Mouse (Mus musculus) ES-Bruce4 (cell line): Measurements from ENCODE around the gene Spdl1. TPM values are rescaled to one million over a fixed set of nuclear protein-coding genes. Genes with fewer than 3 reads are reported as not detected.

Experiments used
- H3K27ac ChIP-seq: 2 replicates; pipeline ENCODE4 v1.5.1; 2012; ENCODE audit warnings: low read length, inconsistent platforms; ENCODE audit not compliant: insufficient read depth
- H3K27me3 ChIP-seq: 2 replicates; pipeline ENCODE4 v1.6.1; 2012; ENCODE audit warnings: mild to moderate bottlenecking, low read length, inconsistent platforms; ENCODE audit not compliant: control insufficient read depth, poor library complexity, insufficient read depth, severe bottlenecking
- H3K36me3 ChIP-seq: 2 replicates; pipeline ENCODE4 v1.6.1; 2012; ENCODE audit warnings: inconsistent platforms, mild to moderate bottlenecking, low read length, moderate library complexity; ENCODE audit not compliant: control insufficient read depth, poor library complexity, insufficient read depth, severe bottlenecking
- H3K4me1 ChIP-seq: one replicate; pipeline ENCODE4 v1.8.1; 2011; ENCODE audit warnings: low read length; ENCODE audit not compliant: control insufficient read depth, insufficient read depth
- H3K4me3 ChIP-seq: 2 replicates; pipeline ENCODE4 v1.5.1; 2011; ENCODE audit warnings: low read depth, mild to moderate bottlenecking, low read length
- H3K9ac ChIP-seq: 2 replicates; pipeline ENCODE4 v1.6.1; 2012; ENCODE audit warnings: low read depth, mild to moderate bottlenecking, inconsistent platforms; ENCODE audit not compliant: poor library complexity, severe bottlenecking
- H3K9me3 ChIP-seq: replicated peaks from 2 replicates; pipeline ENCODE4 v1.6.1; 2012; ENCODE audit warnings: mild to moderate bottlenecking, low read length, inconsistent platforms; ENCODE audit not compliant: control insufficient read depth, poor library complexity, insufficient read depth, severe bottlenecking
- CTCF ChIP-seq: IDR thresholded peaks from one replicate; pipeline ENCODE4 v1.8.1; 2011; ENCODE audit warnings: low read depth, low read length
- EP300 ChIP-seq: IDR thresholded peaks from 2 replicates; pipeline ENCODE4 v1.6.1; 2011; ENCODE audit warnings: low read depth, low read length; ENCODE audit not compliant: insufficient read depth
- POLR2A ChIP-seq: IDR thresholded peaks from one replicate; pipeline ENCODE4 v1.8.1; 2011; ENCODE audit warnings: low read length; ENCODE audit not compliant: insufficient read depth
- polyA plus RNA-seq: library from polyadenylated mRNA; stranded (reverse); fragments of >200 nt; gene quantifications from 2 replicates; pipeline ENCODE4 v1.2.4, GENCODE M21; 2011; ENCODE audit warnings: low read depth; ENCODE audit not compliant: missing spikeins, insufficient read depth, insufficient read length

Gene Spdl1
- polyA plus RNA-seq, 1 experiment = 41.2 TPM

DNA sequence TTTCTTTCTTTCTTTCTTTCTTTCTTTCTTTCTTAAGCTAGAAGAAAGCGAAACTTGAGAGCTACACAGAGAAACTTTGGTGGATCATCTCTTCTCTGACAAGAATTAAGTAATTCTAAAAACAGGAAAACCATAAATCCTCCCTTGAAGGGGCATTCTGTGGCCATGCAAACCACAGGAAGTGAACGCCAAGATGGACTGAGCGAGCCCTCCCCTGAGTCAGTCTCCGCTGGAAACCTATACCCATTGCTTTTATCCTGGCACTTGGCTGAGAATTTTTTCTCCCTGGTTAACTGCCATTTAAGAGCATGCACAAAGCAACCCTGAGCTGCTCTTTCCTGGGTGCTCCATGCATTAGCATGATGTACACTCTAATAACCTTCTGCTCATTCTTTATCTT is 53.5 kb downstream of the Spdl1 start:
- Histone ChIP-seq H3K36me3 (no peaks in the 10 kb centered on the region), H3K4me3 (no peak overlapping the region), H3K9me3 (no peaks in the 10 kb centered on the region), H3K4me1 (no peaks in the 10 kb centered on the region), H3K9ac (no peak overlapping the region), H3K27ac (no peak overlapping the region), H3K27me3 (peaks cover 2% of the 10 kb centered on the region; the same call in 1 of the 2 replicates)
- TF ChIP-seq POLR2A = no peak
- no peak for TF ChIP-seq EP300
- no peak for TF ChIP-seq CTCF

- Histone ChIP-seq H3K4me3 (no peak overlapping the region), H3K36me3 (no peaks in the 10 kb centered on the region), H3K4me1 (no peaks in the 10 kb centered on the region), H3K27ac (no peak overlapping the region), H3K9ac (no peak overlapping the region), H3K27me3 (no peaks in the 10 kb centered on the region; the same call in 1 of the 2 replicates), H3K9me3 (no peaks in the 10 kb centered on the region)
- TF ChIP-seq POLR2A = no peak
- TF ChIP-seq EP300 = no peak
- TF ChIP-seq CTCF = no peak
Observed at GRCm38 (mm10) chr11:34778351-34778750, 55.1 kb downstream of the Spdl1 start.

GRCm38 (mm10) chr11:34777529-34777928 is 55.9 kb downstream of the Spdl1 start:
- Histone ChIP-seq H3K27ac (no peak overlapping the region), H3K9ac (no peak overlapping the region), H3K27me3 (no peaks in the 10 kb centered on the region; the same call in 1 of the 2 replicates), H3K36me3 (no peaks in the 10 kb centered on the region), H3K9me3 (no peaks in the 10 kb centered on the region), H3K4me3 (no peak overlapping the region), H3K4me1 (no peaks in the 10 kb centered on the region)
- no peak for TF ChIP-seq POLR2A
- TF ChIP-seq EP300 = no peak
- TF ChIP-seq CTCF = no peak

DNA sequence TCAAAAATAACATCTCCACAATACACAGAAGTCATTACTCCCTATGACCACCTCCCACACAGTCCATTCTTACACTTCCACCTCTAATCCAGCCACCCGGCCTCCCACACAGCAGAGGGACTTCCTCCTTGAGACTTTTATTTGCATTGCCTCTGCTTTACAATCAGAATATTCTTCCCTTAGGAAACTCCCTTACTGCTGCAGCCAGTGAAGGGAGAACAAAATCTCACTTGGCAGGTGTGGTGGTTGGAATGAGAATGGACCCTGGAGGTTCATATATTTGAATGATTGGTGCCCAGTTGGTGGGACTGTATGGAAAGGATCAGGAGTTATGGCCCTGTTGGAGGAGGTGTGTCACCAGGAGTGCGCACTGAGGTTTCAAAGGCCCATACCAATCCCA is 57.4 kb downstream of the Spdl1 start:
- H3K27ac ChIP-seq = no peak overlapping the region
- no peaks in the 10 kb centered on the region; the same call in 1 of the 2 replicates for H3K27me3 ChIP-seq
- no peaks in the 10 kb centered on the region for H3K36me3 ChIP-seq
- H3K9ac ChIP-seq = no peak overlapping the region
- no peak for TF ChIP-seq CTCF
- no peak for TF ChIP-seq POLR2A
- no peak for TF ChIP-seq EP300
- H3K9me3 ChIP-seq = no peaks in the 10 kb centered on the region
- H3K4me3 ChIP-seq = no peak overlapping the region
- no peaks in the 10 kb centered on the region for H3K4me1 ChIP-seq

GRCm38 (mm10) chr11:34774636-34775035 is 58.8 kb downstream of the Spdl1 start:
- TF ChIP-seq EP300 = no peak
- TF ChIP-seq POLR2A = no peak
- TF ChIP-seq CTCF = no peak
- no peak overlapping the region for H3K4me3 ChIP-seq
- peaks cover 2% of the 10 kb centered on the region for H3K4me1 ChIP-seq
- no peaks in the 10 kb centered on the region for H3K9me3 ChIP-seq
- no peak overlapping the region for H3K9ac ChIP-seq
- H3K36me3 ChIP-seq = no peaks in the 10 kb centered on the region
- H3K27ac ChIP-seq = no peak overlapping the region
- H3K27me3 ChIP-seq = no peaks in the 10 kb centered on the region

DNA sequence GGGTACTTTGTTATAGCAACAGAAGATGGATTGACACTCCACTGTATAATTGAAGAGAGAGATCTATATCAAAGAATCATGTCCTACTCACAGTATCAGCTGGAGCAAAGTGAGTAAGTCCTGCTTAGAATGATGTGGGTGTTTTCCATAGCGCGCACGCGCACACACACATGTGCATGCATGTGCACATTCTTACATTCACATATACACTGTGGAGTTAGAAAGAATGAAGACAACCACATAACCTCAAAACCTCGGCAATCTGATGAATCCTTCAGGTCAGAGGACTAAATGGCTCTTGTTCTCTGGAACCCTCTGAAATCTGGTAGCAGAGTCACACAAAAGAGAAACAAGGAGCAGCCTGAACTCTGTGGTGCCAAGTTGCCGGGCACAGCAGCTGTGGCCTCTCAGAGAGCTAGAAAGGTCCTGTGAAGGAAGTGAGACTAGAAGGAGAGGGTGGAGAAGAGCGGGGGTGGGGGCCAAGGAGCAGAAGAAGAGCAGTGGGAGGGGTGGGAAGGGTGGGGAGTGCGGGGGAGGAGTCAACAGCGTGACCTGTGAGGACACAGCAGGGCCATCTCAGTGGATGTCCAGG is 60.0 kb downstream of the Spdl1 start:
- Histone ChIP-seq H3K27ac (no peak overlapping the region), H3K9me3 (no peaks in the 10 kb centered on the region), H3K9ac (no peak overlapping the region), H3K36me3 (no peaks in the 10 kb centered on the region), H3K27me3 (no peaks in the 10 kb centered on the region), H3K4me3 (no peak overlapping the region), H3K4me1 (peaks cover 2% of the 10 kb centered on the region)
- TF ChIP-seq EP300 = no peak
- TF ChIP-seq POLR2A = no peak
- TF ChIP-seq CTCF = no peak
